Mouse (Mus musculus) adrenal gland, adult 18-20 months (tissue): Measurements from ENCODE around the gene Erlec1. TPM values are rescaled to one million over a fixed set of nuclear protein-coding genes. Genes with fewer than 3 reads are reported as not detected.

Experiments
- total RNA-seq, 2 experiments: library from RNA; stranded (reverse); gene quantifications; 1 replicate in 1 of 2; 2 replicates in 1 of 2; pipeline ENCODE4 v1.2.3; 2021

Erlec1 gene
- total RNA-seq, 2 experiments from 2014 or later: 50.0 to 70.6 TPM

Other genes with a start within 250 kb of the Erlec1 start
- gene Psme4, start 182.6 kb downstream of the Erlec1 start, total RNA-seq: 10 to 100 TPM; 48.8 to 61.6 TPM
- gene Gpr75, start 69.0 kb downstream of the Erlec1 start, total RNA-seq: 1 to 10 TPM; 1.2 to 2.1 TPM
- 10 to 100 TPM; 10.6 to 11.2 TPM for gene Asb3, start 68.9 kb downstream of the Erlec1 start, total RNA-seq
- gene Chac2, start 32.0 kb upstream of the Erlec1 start, total RNA-seq: 10 to 100 TPM; 11.7 to 14.7 TPM
- gene Gm17332, start 228.1 kb upstream of the Erlec1 start, total RNA-seq: not detected